Mouse (Mus musculus): ENCODE results near the gene Flg.

DNA sequence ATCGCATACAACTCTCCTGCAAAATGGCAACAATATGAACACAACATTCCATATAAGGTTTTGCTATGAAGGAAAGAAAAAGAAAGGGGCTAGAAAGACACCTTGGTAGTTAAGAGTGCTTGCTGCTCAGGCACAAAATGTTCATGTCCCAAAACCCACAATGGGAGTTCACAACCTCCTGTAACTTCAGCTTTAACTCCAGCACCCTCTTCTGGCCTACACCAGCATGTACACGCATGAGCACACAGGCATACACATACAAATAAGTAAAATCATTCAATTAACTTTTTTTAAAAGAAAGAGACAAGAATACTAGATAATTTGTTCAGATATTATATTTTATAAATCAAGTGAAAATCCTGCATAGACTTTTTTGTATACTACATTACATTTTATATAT lies 32.8 kb downstream of the Flg start:
- TF ChIP-seq POLR2AphosphoS2 (IDR thresholded peaks at IDR 0.05; ENCODE audit: low read depth, low read length) (no peak), CTCF (conservative IDR thresholded peaks at IDR 0.05 in 1 of 2, IDR thresholded peaks at IDR 0.05 in 1 of 2; ENCODE audit: low read depth in 2 of 2, low read length in 2 of 2) (peak; percentile 22 to 69; a peak in 2 of 4 replicates), KAT2A (IDR thresholded peaks at IDR 0.05; ENCODE audit: insufficient replicate concordance, low read length) (no peak), ZKSCAN1 (IDR thresholded peaks at IDR 0.05; ENCODE audit: borderline replicate concordance, low read depth, low read length) (no peak), CHD2 (IDR thresholded peaks at IDR 0.05; ENCODE audit: low read length) (no peak), UBTF (IDR thresholded peaks at IDR 0.05; ENCODE audit: low read depth, low read length) (no peak), TCF12 (IDR thresholded peaks at IDR 0.05; ENCODE audit: low read depth, low read length) (no peak), ZMIZ1 (IDR thresholded peaks at IDR 0.05; ENCODE audit: low read depth, low read length) (no peak), JUN (IDR thresholded peaks at IDR 0.05; ENCODE audit: insufficient read depth, low read depth, low read length) (no peak), NRF1 (IDR thresholded peaks at IDR 0.05; ENCODE audit: low read depth, low read length) (no peak), MAX (IDR thresholded peaks at IDR 0.05; ENCODE audit: low read length) (no peak), RAD21 (IDR thresholded peaks at IDR 0.05; ENCODE audit: low read depth, low read length) (peak; percentile 61), EP300 (IDR thresholded peaks at IDR 0.05; ENCODE audit: low read length) (no peak)

Data from CH12.LX (cell line).